Mouse (Mus musculus): ENCODE results near the gene Doc2g. TPM values are rescaled to one million over a fixed set of nuclear protein-coding genes. Genes with fewer than 3 reads are reported as not detected.

Gene Doc2g
- total RNA-seq, 2 experiments from 2014 or later = 1.9 to 2.4 TPM

GRCm38 (mm10) chr19:4051016-4051415, 47.9 kb downstream of the Doc2g start:
- no peak for DNase-seq (ENCODE audit: low spot score in 2 of 2)

DNA sequence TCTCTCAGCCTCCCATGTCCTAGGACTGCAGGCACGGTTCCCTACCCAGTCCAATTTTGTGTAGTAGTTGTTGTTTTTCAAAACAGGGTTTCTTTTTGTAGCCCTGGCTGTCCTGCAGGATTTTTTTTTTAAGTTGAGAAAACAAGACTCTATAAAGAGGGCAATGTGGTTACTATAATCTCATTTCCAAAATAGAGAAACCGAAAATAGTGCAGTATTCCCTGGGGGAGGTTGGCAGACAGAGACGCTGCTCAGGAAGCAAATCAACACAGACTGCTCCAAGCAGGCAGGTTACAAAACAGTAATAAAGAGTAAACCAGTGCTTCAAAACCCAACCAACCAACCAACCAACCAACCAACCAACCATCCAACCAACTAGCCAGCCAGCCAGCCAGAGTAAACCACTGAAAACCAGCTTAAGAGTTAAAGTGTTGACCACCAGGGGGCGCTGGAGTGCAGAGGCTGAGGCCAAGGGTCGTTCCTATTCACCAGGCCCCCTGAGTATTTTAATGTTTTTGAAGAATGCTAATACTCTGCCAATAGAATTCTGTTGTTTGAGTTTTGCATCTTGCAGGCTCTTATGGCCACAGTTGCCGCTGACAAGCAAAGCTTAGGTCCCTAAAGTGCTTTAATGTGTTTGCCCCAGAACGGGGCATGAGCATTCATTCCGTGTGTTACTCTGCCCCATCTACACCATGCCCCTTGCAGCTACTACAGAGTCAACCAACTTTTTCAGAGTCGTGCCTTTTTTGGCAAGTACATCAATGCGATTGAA, 48.8 kb downstream of the Doc2g start:
- DNase-seq (ENCODE audit: low spot score in 2 of 2) = peak; percentile 68 to 80

DNA sequence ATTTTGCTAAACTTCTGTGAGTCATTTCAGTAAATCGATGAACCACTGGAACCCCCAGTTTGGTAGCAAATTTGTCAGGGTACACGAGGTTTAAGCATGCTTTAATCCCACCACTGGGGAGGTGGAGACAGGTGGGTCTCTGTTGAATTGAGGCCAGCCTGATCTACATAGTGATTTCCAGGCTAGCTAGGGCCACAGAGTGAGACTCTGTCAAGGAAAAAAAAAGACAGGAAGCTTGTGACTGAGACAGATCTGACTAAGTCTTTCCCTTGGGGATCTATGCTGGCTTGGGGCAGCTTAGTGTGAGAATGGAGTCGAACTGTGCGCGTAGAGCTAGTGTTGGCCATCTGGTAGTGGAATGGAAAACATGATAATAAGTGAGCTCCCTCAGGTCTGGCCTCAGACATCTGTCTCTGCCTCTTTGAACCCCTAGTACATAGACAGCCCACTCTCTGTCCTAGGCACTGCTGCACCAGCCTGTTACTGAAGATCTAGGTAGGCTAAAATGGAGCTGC, 49.5 kb downstream of the Doc2g start:
- DNase-seq (ENCODE audit: low spot score in 2 of 2) = no peak

GRCm38 (mm10) chr19:4054613-4055012, 51.5 kb downstream of the Doc2g start:
- no peak for DNase-seq (ENCODE audit: low spot score in 2 of 2)

- no peak for DNase-seq (ENCODE audit: low spot score in 2 of 2)
Measured at GRCm38 (mm10) chr19:4055216-4055946, 52.3 kb downstream of the Doc2g start.

GRCm38 (mm10) chr19:4055947-4056693, 53.0 kb downstream of the Doc2g start:
- no peak for DNase-seq (ENCODE audit: low spot score in 2 of 2)

Other genes with a start within 250 kb of the Doc2g start
- gene Kmt5b, start 235.9 kb upstream of the Doc2g start, total RNA-seq (2021) = 10 to 100 TPM; 40.3 to 47.9 TPM
- 100 to 1,000 TPM in 1 of 2 experiments, 10 to 100 TPM in 1; 82.1 to 271 TPM for gene Chka, start 151.5 kb upstream of the Doc2g start, total RNA-seq (2021)
- gene Tcirg1, start 96.2 kb upstream of the Doc2g start, total RNA-seq (2021) = 10 to 100 TPM; 66.3 to 84.7 TPM
- 100 to 1,000 TPM; 344 to 380 TPM for gene Ndufs8, start 90.5 kb upstream of the Doc2g start, total RNA-seq (2021)
- 100 to 1,000 TPM in 1 of 2 experiments, 10 to 100 TPM in 1; 14.4 to 169 TPM for gene Aldh3b1, start 73.5 kb upstream of the Doc2g start, total RNA-seq (2021)
- 10 to 100 TPM; 53.3 to 64.4 TPM for gene Unc93b1, start 68.1 kb upstream of the Doc2g start, total RNA-seq (2021)
- 1 to 10 TPM in 1 of 2 experiments, under 1 TPM in 1; 0.29 to 1.0 TPM for gene Aldh3b3, start 44.7 kb upstream of the Doc2g start, total RNA-seq (2021)
- 10 to 100 TPM in 1 of 2 experiments, 1 to 10 TPM in 1; 6.7 to 13.8 TPM for gene Aldh3b2, start 31.0 kb upstream of the Doc2g start, total RNA-seq (2021)
- 10 to 100 TPM; 16.1 to 20.8 TPM for gene Acy3, start 16.7 kb upstream of the Doc2g start, total RNA-seq (2021)
- gene Tbx10, start 10.6 kb upstream of the Doc2g start, total RNA-seq (2021) = not detected
- 10 to 100 TPM; 27.6 to 33.3 TPM for gene Nudt8, start 2.7 kb upstream of the Doc2g start, total RNA-seq (2021)
- 1 to 10 TPM; 1.1 TPM for gene Gm49405, start 2.7 kb upstream of the Doc2g start, total RNA-seq (2021)
- 100 to 1,000 TPM; 359 to 601 TPM for gene Ndufv1, start 9.5 kb downstream of the Doc2g start, total RNA-seq (2021)
- gene Gstp1, start 34.7 kb downstream of the Doc2g start, total RNA-seq (2021) = 100 to 1,000 TPM; 392 to 420 TPM
- 10 to 100 TPM; 50.2 to 66.1 TPM for gene Gstp2, start 42.7 kb downstream of the Doc2g start, total RNA-seq (2021)
- 1 to 10 TPM; 2.0 to 2.1 TPM for gene Gstp3, start 56.3 kb downstream of the Doc2g start, total RNA-seq (2021)
- not detected for gene Cabp2, start 78.3 kb downstream of the Doc2g start, total RNA-seq (2021)
- gene Cdk2ap2, start 93.9 kb downstream of the Doc2g start, total RNA-seq (2021) = 100 to 1,000 TPM; 125 to 147 TPM
- gene Pitpnm1, start 96.7 kb downstream of the Doc2g start, total RNA-seq (2021) = 100 to 1,000 TPM in 1 of 2 experiments, 10 to 100 TPM in 1; 85.6 to 115 TPM
- 100 to 1,000 TPM; 119 to 121 TPM for gene Aip, start 122.5 kb downstream of the Doc2g start, total RNA-seq (2021)
- gene Gpr152, start 136.5 kb downstream of the Doc2g start, total RNA-seq (2021) = not detected
- under 1 TPM; 0.16 to 0.60 TPM for gene Cabp4, start 140.7 kb downstream of the Doc2g start, total RNA-seq (2021)
- 100 to 1,000 TPM; 145 to 150 TPM for gene Coro1b, start 145.3 kb downstream of the Doc2g start, total RNA-seq (2021)
- gene Ptprcap, start 150.3 kb downstream of the Doc2g start, total RNA-seq (2021) = 1 to 10 TPM; 3.2 to 3.3 TPM
- gene Rps6kb2, start 160.0 kb downstream of the Doc2g start, total RNA-seq (2021) = 10 to 100 TPM; 30.2 to 36.3 TPM
- 1 to 10 TPM; 3.2 to 3.5 TPM for gene Carns1, start 172.2 kb downstream of the Doc2g start, total RNA-seq (2021)
- gene Tbc1d10c, start 188.0 kb downstream of the Doc2g start, total RNA-seq (2021) = 1 to 10 TPM; 1.1 to 1.6 TPM
- 100 to 1,000 TPM; 353 to 384 TPM for gene Ppp1ca, start 188.8 kb downstream of the Doc2g start, total RNA-seq (2021)
- gene Rad9a, start 198.3 kb downstream of the Doc2g start, total RNA-seq (2021) = 1 to 10 TPM; 7.5 to 9.0 TPM
- 10 to 100 TPM in 1 of 2 experiments, 1 to 10 TPM in 1; 7.9 to 11.1 TPM for gene Clcf1, start 210.9 kb downstream of the Doc2g start, total RNA-seq (2021)
- not detected for gene AC109138.7, start 211.0 kb downstream of the Doc2g start, total RNA-seq (2021)
- gene Pold4, start 228.6 kb downstream of the Doc2g start, total RNA-seq (2021) = 10 to 100 TPM; 41.0 to 44.4 TPM

All from adrenal gland, adult 18-20 months (tissue).